Mouse (Mus musculus): Measurements from ENCODE around the gene Svep1.

GRCm38 (mm10) chr4:58077536-58077935 lies 129.1 kb downstream of the Svep1 start:
- TF ChIP-seq POLR2A (IDR thresholded peaks at IDR 0.05; ENCODE audit: control insufficient read depth, low read depth, low read length) (no peak), CTCF (IDR thresholded peaks at IDR 0.05; ENCODE audit: control insufficient read depth, insufficient read depth, insufficient replicate concordance, low read depth, low read length) (no peak)

Data from testis, adult 2 months (tissue).